Mouse (Mus musculus) testis, postnatal 14 days (tissue): ENCODE measurements around the gene Ces5a.
A peak's percentile ranks its signal among the peaks of the same experiment; 100 is the strongest.
"Not testable (repeated sequence)": the region's sequence is repeated elsewhere in the genome, so short reads cannot be mapped to it uniquely, and the experiment has no call there.

ENCODE experiments used
- DNase-seq: peaks from one replicate; pipeline ENCODE4 v3.0.0; 2021; ENCODE audit warnings: low spot score

Ces5a gene

DNA sequence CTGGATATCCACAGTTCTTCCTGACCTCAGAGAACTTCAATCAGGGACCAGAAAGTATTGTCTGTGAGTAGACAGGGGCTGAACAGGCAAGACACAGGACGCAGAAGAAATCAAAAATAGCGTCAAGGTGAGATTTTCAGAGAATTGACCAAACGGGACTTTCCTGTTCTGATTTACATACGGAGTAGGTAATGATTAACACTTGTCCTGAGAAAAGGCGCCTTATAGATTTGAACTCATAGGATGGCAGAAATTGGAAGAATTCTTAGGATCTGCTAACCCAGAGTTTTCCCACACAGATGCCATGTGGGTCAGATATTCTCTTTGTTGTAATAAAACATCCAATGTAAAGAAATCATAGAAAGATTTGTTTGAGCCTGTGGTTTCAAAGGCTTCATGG is at the start of gene Ces5a:
Gene Ces5a (minus strand): TSS at position 101 of the 400 bp plus-strand sequence.
- no peak for DNase-seq

DNA sequence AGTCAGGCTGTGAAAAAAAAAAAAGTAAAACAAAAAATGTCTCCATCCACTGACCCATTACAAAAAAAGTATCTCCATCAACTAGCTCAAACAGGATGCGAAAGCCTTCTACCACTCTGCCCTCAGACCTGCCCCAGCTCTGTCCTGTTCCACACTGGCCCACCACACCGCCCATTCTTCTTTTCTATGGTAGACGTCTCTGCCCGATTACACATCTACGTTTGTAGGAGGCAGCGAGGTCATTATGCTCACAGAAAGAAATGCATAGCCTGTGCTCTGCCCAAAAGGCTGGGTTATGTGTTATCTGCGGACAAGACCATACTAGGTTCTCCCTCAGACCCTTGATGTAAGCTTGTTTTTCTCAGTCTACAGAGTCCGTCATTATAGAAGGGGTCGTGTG is 37.2 kb upstream of the Ces5a start:
- no peak for DNase-seq

DNA sequence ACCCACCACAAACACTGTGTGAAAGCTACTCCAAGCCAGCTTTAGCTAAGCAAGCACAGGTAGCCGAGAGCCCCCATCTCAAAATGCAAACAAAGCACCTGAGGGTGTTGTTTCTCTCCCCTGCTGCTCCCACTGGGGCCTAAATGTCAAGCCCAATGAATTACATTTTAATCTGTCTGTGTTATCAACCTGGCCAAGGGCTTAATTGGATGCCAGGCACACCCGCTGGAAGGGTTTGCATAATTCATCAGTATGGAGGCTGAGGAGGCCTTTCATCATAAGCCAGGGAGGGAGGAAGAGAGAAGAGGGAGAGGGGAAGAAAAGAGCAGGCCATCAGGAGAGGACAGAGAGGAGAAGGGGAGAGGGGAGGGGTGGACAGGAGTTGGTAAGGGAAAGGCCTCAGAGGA is 36.5 kb upstream of the Ces5a start:
- peak; percentile 9 for DNase-seq

DNA sequence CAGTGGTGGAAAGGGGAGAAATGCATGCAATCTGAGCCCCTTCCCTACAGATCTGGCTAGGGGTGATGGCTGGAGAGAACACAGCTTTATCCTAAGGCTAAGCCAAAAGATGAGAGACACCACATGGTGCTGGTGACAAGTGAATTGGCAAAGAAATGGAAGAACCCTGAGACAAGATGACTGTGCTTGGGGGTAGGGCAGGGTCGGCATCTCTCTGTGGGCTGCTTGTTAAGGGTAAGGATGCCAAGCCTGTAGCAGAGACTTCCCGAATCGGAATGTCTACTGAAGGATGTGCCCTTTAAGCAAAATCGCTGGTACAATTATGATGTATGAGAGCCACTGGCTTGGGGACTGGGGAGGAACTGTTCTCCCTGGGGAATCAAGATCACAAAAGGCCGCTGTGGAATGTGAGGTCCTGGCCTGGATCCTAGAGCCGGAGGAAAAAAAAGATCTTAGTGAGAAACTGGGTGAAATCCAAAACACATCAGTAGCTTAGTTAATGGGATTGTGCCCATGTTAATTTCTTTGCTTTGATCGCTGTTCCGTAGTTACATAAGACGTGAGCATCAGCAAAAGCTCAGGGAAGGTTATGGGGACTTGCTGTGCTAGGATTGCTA is 35.8 kb upstream of the Ces5a start:
- DNase-seq: peak; percentile 33

DNA sequence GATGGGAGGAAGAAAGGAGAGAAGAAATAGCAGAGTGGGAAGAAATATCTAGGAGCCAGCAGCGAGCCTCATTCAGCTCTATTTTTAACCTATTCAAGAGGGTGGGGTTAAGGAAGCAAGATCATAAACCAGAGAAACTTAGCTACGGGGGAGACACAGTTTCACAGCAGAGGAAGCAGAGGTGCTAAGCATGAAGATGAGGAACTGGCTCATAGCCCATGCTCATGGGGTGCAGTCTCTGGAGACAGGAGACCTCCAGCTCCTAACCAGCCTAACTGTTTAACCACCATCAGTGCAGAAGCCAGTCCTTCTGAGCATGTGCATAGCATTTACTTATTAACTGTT is 34.5 kb upstream of the Ces5a start:
- DNase-seq: no peak

DNA sequence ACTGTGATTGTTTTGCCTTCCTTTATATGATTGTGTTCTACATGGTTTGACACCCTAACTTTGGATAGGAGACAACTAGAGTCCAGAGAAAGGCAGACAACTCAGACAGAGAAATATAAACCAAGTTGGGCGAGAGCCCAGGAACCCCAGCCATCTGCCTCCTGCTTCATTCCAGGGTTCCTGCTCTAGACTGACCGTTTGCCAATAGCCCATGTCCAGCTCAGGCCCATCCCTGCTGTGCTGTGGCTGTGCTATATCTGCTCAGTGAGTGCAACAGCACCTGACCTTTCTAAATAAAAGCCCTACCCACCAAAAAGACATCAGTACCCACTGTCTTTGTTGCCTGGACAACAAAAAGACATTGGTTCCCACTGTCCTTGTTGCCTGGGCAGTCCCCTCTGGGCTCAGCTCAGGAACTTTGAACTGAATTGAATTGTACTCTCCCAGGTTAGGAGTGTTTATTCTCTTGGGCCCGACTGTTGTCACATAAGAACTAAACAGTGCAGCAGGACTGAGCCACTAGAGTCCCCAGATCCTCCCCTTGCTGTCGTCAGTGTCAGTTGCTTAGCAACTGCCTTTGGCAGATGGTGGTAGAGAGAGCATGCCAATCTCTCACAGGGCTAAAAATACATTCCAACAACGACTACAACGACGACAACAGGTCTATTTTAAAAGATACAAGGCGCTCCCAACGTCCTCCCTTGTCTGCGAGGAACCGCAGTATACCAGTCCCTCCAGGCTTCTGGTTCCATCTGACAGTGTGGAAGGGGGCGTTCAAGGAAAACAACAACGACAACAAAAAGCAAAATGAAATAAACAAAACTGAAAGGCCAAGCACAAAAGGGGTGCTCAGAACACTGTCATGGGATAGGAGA is 33.9 kb upstream of the Ces5a start:
- DNase-seq: no peak

DNA sequence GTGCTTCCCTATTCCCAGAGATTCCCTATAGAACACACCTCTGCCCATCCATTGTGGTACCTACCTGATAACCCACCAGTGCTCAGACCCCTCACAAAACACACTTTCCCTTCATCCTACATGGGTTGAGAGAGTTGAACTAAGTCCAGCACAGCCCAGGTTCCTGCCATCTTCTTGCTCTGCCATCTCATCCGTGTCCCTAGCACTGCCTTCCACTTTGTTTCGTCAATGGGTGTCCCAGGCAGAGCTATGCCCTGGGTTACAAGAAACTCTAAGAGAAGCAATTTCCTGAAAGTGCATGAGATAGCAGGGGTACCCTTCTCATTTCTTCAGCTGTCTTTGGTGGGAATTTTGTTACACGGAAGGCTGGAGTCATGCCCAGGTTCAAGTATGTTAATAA is 33.0 kb upstream of the Ces5a start:
- DNase-seq: no peak

DNA sequence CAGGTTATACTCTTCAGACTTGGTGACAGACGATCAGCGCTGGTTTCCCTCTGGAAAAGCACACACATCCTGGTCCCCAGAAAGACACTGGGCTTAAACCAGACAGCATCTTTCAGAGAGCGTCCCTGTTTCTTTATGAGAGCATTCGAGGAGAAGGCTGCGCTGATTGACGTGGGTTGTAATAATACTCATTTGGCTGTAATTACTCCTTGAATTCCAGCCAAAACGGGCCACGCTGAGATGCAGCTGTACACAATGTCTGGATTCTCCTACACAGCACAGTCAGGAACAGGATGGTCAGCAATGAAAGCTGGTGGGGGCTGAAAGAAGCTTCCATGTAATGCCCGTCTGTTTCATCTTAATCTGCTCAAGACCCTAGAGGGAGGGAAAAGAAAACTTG is 31.5 kb upstream of the Ces5a start:
- DNase-seq: no peak

DNA sequence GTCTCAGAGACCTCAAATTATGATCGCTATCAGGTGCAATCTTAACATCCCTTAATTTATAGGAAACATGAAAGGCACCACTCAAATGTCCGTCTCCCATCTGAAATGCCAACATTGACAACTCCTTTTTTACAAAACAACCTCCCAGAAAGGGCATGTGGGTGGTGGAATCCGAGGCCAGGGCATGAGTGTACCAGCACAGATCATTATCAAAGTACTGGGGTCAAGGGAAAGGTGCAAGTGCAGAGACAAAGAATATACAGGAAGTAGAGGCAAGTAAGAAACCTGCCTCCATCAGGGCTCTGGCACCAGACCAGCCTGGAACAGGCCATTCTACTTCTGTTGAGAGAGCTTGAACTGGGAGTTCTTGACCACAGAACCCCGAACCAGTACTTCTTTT is 29.0 kb upstream of the Ces5a start:
- DNase-seq: no peak

DNA sequence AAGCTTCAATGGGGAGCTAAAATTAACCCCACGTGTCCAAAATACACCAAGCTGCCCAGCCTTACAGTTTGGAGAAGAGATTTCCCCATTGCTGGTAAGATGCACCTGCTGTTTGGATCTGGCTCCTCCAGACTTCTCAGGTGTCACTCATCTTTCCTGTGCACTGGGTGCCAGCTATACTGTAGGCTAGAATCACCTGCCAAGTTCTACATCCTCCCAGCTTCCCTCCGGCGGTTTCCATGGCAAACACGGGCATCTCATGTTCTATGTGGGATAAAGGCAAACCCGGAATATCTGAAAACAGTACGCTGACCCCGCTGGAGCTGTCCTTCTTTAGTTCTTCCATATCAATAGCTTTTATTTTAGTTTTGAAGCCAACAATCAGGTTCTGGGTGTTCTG is 27.9 kb upstream of the Ces5a start:
- DNase-seq: no peak

DNA sequence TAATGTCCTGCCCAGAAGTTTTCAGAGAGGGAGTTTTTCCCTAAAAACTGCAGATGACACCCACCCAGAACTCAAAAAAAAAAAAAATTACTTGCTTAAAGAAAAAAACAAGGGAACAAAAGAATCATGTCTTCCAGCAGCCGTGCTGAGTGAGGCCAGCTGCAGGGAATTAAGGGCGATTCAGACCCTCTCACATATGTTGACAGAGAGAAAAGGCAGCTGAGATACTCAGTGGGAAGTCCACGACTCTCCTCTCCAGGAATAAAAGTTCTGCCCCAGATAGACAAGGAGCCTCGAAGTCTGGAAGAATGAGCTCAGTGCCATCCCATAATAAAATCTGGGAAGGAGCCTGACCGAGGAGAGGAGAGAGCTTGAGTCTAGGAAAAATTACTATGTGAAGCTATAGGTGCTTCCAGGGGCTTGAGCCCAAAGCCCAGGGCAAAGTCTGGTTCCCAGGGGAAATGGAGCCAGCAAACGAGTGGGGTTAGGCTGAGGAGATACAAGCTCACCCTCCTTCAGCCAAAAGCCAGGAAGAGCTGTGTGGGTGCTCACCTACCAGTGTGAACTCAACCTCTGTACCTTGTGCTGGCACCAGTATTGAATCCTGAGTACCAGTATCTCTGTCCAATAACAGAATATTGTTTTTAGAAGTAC is 27.1 kb upstream of the Ces5a start:
- DNase-seq: no peak

DNA sequence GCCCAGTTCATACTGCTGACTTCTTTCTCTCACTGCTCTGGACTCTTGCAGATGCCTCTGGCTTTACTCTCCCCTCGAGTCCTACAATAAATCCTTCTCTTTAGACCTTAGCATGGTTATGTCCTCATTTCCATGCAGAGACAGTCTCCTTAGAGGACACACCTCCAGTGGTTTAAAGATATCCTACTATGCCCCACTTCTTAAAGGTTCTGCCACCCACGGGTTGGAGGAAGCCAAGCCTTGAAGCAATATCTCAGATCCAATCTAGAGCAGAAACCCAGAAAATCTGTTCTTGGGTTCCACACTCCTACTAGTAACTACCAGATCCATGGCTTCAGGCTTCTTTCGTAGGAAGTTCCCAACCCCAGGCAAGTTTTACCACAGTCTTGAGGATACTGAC is 25.6 kb upstream of the Ces5a start:
- DNase-seq: no peak

DNA sequence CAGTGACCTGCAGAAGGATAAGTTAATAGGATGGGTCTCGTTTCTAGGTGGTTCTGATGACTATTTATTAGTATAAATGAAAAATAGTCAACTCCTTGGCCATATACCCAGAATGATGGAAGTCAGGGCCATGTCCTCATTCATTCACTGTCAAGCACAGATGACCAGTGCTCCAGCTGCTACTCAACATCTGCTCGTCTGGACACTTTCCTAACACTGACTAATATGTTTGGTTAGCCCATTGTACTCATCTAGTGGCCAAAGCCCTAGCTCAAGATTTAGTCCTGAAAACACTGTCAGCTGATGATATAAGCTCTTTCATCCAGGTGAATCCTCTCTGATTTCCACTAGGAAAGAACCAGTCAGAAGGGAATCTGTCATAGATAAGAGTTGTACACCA is 24.1 kb upstream of the Ces5a start:
- no peak for DNase-seq

DNA sequence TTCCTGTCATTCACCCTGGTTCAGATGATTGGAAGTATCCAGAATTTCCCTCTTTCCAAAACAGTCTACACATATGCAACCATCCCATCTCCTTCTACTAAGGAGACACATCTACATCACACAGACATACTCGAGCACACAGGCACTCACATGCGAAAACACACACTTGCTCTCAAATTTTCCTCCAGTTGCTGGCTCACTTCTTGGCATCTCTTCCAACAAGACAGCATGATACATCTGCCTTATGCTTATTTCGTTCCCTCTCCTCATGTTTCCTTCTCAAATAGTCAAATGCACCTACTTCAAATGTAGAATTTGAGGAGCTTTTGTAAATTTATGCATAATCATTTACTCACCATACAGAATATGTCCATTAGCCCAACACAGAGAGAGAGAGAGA is 33.0 kb downstream of the Ces5a start:
- no peak for DNase-seq

DNA sequence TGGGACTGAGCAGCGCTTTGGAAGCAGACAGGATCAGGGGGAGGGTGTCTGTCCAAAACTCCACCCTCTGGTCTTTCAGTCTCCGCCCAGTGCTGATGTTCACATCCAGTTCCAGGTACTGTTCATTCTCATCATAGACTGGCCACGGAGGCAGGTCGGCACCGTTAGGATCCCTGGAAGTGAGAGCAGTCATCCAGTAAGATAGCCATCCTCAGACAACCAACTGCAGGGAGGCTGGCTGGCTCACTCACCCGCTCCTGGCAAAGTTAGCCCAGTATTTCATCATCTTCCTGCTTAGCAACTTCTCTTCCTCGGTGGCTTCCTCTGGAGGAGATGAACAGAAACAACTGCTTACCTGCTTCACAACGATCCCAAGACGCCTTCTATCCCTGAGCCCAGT is 36.2 kb downstream of the Ces5a start:
- DNase-seq: no peak

DNA sequence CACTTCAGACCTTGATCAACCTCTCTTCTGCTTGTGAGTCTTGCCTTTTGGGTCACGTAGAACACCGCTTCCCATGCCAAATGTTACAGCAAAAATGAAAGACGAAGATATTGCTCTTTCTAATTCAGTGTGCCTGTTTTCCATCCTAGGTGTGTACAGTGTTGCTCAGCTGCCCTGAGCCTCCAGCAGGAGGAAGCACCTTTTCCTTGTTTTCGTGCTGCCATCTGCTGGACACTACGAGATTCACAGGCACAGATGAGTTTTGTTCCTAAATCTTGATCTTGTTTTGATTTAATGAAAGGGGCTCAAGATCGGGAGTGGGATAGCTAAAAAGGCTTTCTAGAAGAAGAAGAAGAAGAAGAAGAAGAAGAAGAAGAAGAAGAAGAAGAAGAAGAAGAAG is 40.3 kb downstream of the Ces5a start:
- DNase-seq: no peak

DNA sequence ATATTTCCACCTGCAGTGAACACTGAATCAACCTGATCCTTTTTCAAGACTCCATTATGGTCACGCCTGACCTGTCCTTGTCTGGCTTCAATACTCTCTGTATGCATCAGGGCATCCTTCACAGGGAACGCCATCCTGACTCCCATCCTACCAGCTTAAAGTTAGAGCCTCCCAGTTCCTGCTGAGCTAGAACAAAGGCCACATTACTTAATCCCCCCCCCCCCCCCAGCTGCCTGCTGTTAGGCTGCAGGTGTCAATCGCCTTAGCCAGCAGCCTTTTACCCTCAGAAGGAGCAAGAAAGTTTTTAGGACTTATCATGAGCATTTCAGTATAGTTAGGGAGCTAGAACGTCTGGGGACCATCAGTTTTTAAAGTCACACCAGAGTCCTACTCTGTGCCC is 46.9 kb downstream of the Ces5a start:
- no peak for DNase-seq

DNA sequence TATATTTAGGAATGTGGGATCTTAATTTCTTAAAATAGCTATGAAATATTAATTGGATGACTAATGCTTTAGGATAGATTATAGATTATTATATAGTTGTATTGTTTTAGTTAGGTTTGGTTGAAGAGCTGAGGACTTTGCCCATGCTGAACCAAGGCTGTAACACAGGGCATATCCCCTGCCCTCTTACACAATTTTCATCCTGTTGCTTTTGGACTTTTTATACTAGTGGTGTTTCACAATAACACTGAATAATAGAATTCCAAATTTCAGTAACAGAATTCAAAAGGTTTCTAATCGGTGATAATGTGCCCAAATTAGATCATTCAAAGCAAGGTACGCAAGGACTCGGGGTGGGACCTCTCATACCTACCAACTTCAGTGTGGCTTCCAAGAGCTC is 57.4 kb downstream of the Ces5a start:
- no peak for DNase-seq

DNA sequence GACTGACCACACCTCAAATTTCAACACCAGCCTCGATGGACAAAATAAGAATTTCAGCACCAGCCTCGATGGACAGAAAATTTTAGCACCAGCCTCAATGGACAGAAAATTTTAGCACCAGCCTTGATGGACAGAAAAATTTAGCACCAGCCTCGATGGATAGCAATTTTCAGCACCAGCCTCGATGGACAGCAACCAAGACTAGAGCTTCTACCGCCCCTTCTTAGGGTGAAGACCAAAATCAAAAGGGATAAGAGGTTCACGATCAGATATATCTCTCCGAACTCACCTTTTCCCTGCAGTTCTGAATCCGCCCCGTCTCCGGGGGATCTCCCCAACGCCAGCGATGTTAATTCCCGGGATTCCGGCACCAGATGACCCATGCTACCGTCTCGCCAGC is 65.9 kb downstream of the Ces5a start:
- DNase-seq: not testable (repeated sequence)

DNA sequence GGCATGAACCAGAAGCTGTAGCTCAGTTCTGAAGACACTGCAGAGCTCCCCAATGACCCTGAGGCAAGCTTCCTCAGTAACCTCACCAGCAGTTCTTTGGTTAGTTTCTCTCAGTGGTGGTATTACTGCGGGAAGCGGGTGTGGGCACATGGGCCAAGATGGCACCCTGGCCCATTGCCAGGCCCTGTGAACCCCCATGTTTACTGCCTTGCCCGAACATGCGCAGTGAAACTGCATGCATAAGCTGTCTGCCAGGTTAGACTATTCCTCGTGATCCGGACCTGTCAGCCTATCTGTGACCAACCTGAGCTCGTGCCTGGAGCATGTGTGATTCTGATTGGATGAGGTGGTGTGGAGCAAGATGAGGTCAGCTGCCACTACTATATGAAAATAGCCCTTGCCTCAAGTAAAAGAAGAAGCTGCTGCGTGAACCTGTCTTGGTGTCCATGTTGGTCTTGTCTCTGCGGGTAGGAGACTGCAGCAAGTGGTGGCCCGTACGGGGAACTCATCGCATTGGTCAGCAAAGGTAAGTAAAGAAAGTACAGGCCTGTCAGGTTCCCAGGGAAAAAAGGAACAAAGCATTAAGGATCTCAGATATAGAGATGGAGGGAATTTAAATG is 81.3 kb downstream of the Ces5a start:
- DNase-seq: no peak
